Mouse (Mus musculus): ENCODE data around the gene Atpif1. TPM values are rescaled to one million over a fixed set of nuclear protein-coding genes. Genes with fewer than 3 reads are reported as not detected.

Atpif1 gene
- polyA plus RNA-seq, 1 experiment from 2014 or later, result 1,358 TPM

DNA sequence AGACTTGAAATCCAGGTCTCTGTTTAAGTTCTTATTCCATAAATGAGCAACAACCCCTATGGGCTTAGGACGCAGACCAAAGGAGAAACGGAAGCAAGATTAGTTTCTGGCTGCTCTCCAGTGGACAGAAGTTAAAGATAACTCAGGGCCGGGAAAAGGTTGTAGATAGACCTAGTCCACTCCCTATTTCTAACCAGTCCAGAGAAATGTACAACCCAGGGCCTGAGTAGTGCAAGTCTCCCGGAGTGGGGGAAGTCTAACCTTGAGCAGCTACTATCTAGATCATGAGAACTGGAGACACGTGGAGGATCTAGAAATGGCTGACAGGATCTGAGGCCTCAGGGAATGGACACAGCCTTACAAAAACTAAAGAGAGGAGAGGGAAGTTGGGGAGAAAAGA, 963 bp downstream of the Atpif1 start:
- Histone ChIP-seq H3K4me3 (ENCODE audit: low read depth, low read length) (peak overlapping the region; percentile 64), H3K9me3 (ENCODE audit: control insufficient read depth, low read depth, low read length) (no peaks in the 10 kb centered on the region), H3K4me2 (replicated peaks; ENCODE audit: low read depth, low read length) (peak overlapping the region; percentile 66), H3K27me3 (ENCODE audit: control insufficient read depth, insufficient read depth, low read length) (no peaks in the 10 kb centered on the region), H3K4me1 (ENCODE audit: control insufficient read depth, insufficient read depth, low read length) (peaks cover 25% of the 10 kb centered on the region), H3K9ac (replicated peaks; ENCODE audit: low read depth, low read length) (peak overlapping the region; percentile 81), H3K36me3 (ENCODE audit: control insufficient read depth, insufficient read depth, low read length) (peaks cover 12% of the 10 kb centered on the region), H3K27ac (ENCODE audit: low read length) (peak overlapping the region; percentile 95)
- WGBS, result 8% methylated on average over 5 of the region's 5 CpGs
- no peak for ATAC-seq (ENCODE audit: insufficient number of reproducible peaks, insufficient read depth, low FRiP score, low read depth)

DNA sequence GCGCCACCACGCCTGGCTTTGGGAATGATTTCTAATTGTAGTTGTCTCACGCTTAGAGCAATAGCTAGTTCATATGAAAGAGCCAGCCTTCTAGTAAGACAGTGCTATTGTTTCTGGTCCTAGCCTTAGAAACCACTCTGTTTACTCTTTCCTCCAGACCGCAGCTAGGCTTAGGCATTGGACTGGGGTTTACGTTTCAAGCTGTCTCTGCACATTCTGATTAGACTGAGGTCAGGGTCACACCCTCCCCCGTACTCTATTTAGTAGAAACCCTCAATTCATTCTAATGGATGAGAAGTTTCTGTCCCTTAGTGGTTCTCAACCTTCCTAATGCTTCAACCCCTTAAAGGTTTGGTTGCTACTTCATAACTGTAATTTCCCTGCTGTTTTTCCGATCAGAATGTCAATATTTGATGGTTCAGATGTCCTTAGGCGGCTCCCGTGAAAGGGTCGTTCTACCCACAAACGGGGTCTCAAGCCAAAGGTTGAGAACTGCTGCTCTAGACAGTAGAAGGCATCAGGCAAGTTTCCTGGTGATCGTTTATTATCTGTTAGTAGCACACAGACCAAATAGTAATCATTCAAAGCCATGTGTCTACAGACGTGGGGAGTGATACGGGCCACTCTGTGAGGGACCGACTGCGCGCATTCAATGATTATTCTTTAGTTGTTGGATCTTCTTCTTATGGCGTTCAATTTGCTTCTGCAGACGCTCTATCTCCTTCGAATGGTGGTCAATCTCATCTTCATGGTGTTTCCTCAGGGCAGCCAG, 3.2 kb downstream of the Atpif1 start:
- Histone ChIP-seq H3K4me2 (replicated peaks; ENCODE audit: low read depth, low read length) (no peak overlapping the region), H3K9ac (replicated peaks; ENCODE audit: low read depth, low read length) (no peak overlapping the region), H3K36me3 (ENCODE audit: control insufficient read depth, insufficient read depth, low read length) (peaks cover 12% of the 10 kb centered on the region), H3K27ac (ENCODE audit: low read length) (no peak overlapping the region), H3K27me3 (ENCODE audit: control insufficient read depth, insufficient read depth, low read length) (no peaks in the 10 kb centered on the region), H3K4me1 (ENCODE audit: control insufficient read depth, insufficient read depth, low read length) (peaks cover 16% of the 10 kb centered on the region), H3K4me3 (ENCODE audit: low read depth, low read length) (no peak overlapping the region), H3K9me3 (ENCODE audit: control insufficient read depth, low read depth, low read length) (no peaks in the 10 kb centered on the region)
- ATAC-seq (ENCODE audit: insufficient number of reproducible peaks, insufficient read depth, low FRiP score, low read depth), result no peak
- WGBS, result 84% methylated on average over 20 of the region's 20 CpGs

GRCm38 (mm10) chr4:132529344-132529743, 4.1 kb downstream of the Atpif1 start:
- Histone ChIP-seq H3K9ac (replicated peaks; ENCODE audit: low read depth, low read length) (no peak overlapping the region), H3K27ac (ENCODE audit: low read length) (no peak overlapping the region), H3K27me3 (ENCODE audit: control insufficient read depth, insufficient read depth, low read length) (no peaks in the 10 kb centered on the region), H3K4me2 (replicated peaks; ENCODE audit: low read depth, low read length) (no peak overlapping the region), H3K9me3 (ENCODE audit: control insufficient read depth, low read depth, low read length) (no peaks in the 10 kb centered on the region), H3K36me3 (ENCODE audit: control insufficient read depth, insufficient read depth, low read length) (peaks cover 12% of the 10 kb centered on the region), H3K4me1 (ENCODE audit: control insufficient read depth, insufficient read depth, low read length) (peaks cover 23% of the 10 kb centered on the region), H3K4me3 (ENCODE audit: low read depth, low read length) (no peak overlapping the region)
- ATAC-seq (ENCODE audit: insufficient number of reproducible peaks, insufficient read depth, low FRiP score, low read depth), result no peak
- 79% methylated on average over 4 of the region's 4 CpGs for WGBS

DNA sequence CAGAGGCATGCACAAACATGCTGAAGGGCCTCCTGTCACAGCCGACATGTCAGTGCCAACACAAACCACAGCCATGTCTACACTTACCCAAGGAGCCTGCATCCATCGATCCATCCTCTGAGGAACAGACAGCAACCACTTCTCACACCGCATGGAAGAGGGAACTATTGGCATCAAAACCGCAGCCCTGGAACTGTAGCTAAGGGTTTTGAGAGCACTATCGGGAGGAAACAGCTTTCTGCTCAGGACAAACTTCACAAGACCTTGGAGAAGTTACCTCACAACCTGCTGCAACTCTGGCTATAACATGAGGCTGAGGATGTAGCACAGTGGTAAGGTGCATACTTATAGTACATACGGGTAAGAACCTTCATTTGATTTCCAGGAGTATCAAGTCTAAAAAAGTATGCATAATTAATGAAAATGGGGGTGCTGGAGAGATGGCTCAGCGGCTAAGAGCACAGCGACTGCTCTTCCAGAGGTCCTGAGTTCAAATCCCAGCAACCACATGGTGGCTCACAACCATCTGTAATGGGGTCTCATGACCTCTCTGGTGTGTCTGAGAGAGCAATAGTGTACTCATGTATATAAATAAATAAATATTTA, 5.4 kb downstream of the Atpif1 start:
- H3K9ac ChIP-seq (replicated peaks; ENCODE audit: low read depth, low read length), result no peak overlapping the region
- H3K27ac ChIP-seq (ENCODE audit: low read length), result no peak overlapping the region
- no peak overlapping the region for H3K4me2 ChIP-seq (replicated peaks; ENCODE audit: low read depth, low read length)
- peaks cover 20% of the 10 kb centered on the region for H3K4me1 ChIP-seq (ENCODE audit: control insufficient read depth, insufficient read depth, low read length)
- no peak overlapping the region for H3K4me3 ChIP-seq (ENCODE audit: low read depth, low read length)
- ATAC-seq (ENCODE audit: insufficient number of reproducible peaks, insufficient read depth, low FRiP score, low read depth), result no peak
- no peaks in the 10 kb centered on the region for H3K27me3 ChIP-seq (ENCODE audit: control insufficient read depth, insufficient read depth, low read length)
- 91% methylated on average over 8 of the region's 8 CpGs for WGBS
- no peaks in the 10 kb centered on the region for H3K9me3 ChIP-seq (ENCODE audit: control insufficient read depth, low read depth, low read length)
- H3K36me3 ChIP-seq (ENCODE audit: control insufficient read depth, insufficient read depth, low read length), result peaks cover 12% of the 10 kb centered on the region

DNA sequence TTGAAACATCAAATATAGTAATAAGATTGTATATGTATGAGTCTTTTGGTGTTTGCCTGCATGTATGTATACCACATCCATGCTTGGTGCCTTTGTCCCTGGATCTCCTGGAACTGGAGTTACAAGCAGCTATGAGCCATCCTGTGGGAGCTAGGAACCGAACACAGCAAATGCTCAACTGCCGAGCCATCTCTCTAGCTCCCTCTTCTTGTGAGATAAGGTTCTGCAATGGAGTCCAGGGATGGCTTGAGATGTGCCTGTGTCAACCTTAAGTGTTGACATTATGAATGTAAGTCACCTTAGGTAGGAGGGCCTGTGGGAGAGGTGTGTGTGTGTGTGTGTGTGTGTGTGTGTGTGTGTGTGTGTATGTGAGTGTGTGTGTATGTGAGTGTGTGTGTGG, 6.8 kb downstream of the Atpif1 start:
- Histone ChIP-seq H3K36me3 (ENCODE audit: control insufficient read depth, insufficient read depth, low read length) (peaks cover 12% of the 10 kb centered on the region), H3K4me2 (replicated peaks; ENCODE audit: low read depth, low read length) (no peak overlapping the region), H3K27ac (ENCODE audit: low read length) (no peak overlapping the region), H3K4me3 (ENCODE audit: low read depth, low read length) (no peak overlapping the region), H3K4me1 (ENCODE audit: control insufficient read depth, insufficient read depth, low read length) (peaks cover 11% of the 10 kb centered on the region), H3K9ac (replicated peaks; ENCODE audit: low read depth, low read length) (no peak overlapping the region), H3K9me3 (ENCODE audit: control insufficient read depth, low read depth, low read length) (no peaks in the 10 kb centered on the region), H3K27me3 (ENCODE audit: control insufficient read depth, insufficient read depth, low read length) (no peaks in the 10 kb centered on the region)
- ATAC-seq (ENCODE audit: insufficient number of reproducible peaks, insufficient read depth, low FRiP score, low read depth), result no peak
- 64% methylated on average over 2 of the region's 2 CpGs for WGBS

GRCm38 (mm10) chr4:132524808-132525207, 8.7 kb downstream of the Atpif1 start:
- 39% methylated on average over 6 of the region's 6 CpGs for WGBS
- no peak overlapping the region for H3K4me3 ChIP-seq (ENCODE audit: low read depth, low read length)
- H3K27me3 ChIP-seq (ENCODE audit: control insufficient read depth, insufficient read depth, low read length), result no peaks in the 10 kb centered on the region
- no peaks in the 10 kb centered on the region for H3K9me3 ChIP-seq (ENCODE audit: control insufficient read depth, low read depth, low read length)
- H3K27ac ChIP-seq (ENCODE audit: low read length), result peak overlapping the region; percentile 69; the same call in 1 of the 2 replicates
- H3K36me3 ChIP-seq (ENCODE audit: control insufficient read depth, insufficient read depth, low read length), result no peaks in the 10 kb centered on the region; the same call in 1 of the 2 replicates
- H3K4me1 ChIP-seq (ENCODE audit: control insufficient read depth, insufficient read depth, low read length), result 0 out of 2 replicates have a peak, but pooled peaks cover 9% of the 10 kb centered on the region
- ATAC-seq (ENCODE audit: insufficient number of reproducible peaks, insufficient read depth, low FRiP score, low read depth), result no peak
- H3K4me2 ChIP-seq (replicated peaks; ENCODE audit: low read depth, low read length), result no peak overlapping the region
- no peak overlapping the region for H3K9ac ChIP-seq (replicated peaks; ENCODE audit: low read depth, low read length)

DNA sequence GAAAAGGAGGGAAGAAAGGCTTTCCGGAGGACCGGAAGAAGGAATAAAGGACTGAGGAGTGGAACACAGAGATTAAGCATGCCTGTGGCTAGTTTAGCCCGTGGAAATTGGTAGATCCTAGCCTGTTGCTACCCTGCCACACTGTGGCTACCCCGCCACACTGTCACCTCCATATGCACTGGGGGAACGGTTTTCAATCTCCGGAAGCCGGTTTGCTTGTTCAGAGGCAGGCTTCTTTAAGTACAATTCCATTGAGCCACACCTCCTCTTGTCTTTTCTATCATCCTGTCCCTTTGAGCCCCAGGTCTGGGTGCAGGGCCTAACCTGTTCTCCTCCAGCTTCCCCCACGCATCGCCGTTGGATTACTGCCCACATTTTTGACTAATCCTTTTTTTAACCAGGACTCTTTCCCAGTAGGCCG, 9.1 kb downstream of the Atpif1 start:
- Histone ChIP-seq H3K9me3 (ENCODE audit: control insufficient read depth, low read depth, low read length) (no peaks in the 10 kb centered on the region), H3K4me3 (ENCODE audit: low read depth, low read length) (no peak overlapping the region), H3K27ac (ENCODE audit: low read length) (peak overlapping the region; percentile 69), H3K36me3 (ENCODE audit: control insufficient read depth, insufficient read depth, low read length) (no peaks in the 10 kb centered on the region), H3K27me3 (ENCODE audit: control insufficient read depth, insufficient read depth, low read length) (no peaks in the 10 kb centered on the region), H3K4me2 (replicated peaks; ENCODE audit: low read depth, low read length) (no peak overlapping the region), H3K4me1 (ENCODE audit: control insufficient read depth, insufficient read depth, low read length) (0 out of 2 replicates have a peak, but pooled peaks cover 9% of the 10 kb centered on the region), H3K9ac (replicated peaks; ENCODE audit: low read depth, low read length) (no peak overlapping the region)
- no peak for ATAC-seq (ENCODE audit: insufficient number of reproducible peaks, insufficient read depth, low FRiP score, low read depth)
- 22% methylated on average over 11 of the region's 11 CpGs for WGBS

GRCm38 (mm10) chr4:132519188-132519587, 14.3 kb downstream of the Atpif1 start:
- no peak overlapping the region for H3K4me3 ChIP-seq (ENCODE audit: low read depth, low read length)
- 84% methylated on average over 3 of the region's 3 CpGs for WGBS
- H3K27me3 ChIP-seq (ENCODE audit: control insufficient read depth, insufficient read depth, low read length), result no peaks in the 10 kb centered on the region
- no peak overlapping the region for H3K4me2 ChIP-seq (replicated peaks; ENCODE audit: low read depth, low read length)
- H3K4me1 ChIP-seq (ENCODE audit: control insufficient read depth, insufficient read depth, low read length), result peaks cover 4% of the 10 kb centered on the region; the same call in 1 of the 2 replicates
- H3K9me3 ChIP-seq (ENCODE audit: control insufficient read depth, low read depth, low read length), result no peaks in the 10 kb centered on the region
- ATAC-seq (ENCODE audit: insufficient number of reproducible peaks, insufficient read depth, low FRiP score, low read depth), result no peak
- no peaks in the 10 kb centered on the region for H3K36me3 ChIP-seq (ENCODE audit: control insufficient read depth, insufficient read depth, low read length)
- no peak overlapping the region for H3K27ac ChIP-seq (ENCODE audit: low read length)
- no peak overlapping the region for H3K9ac ChIP-seq (replicated peaks; ENCODE audit: low read depth, low read length)
